Mouse (Mus musculus): ENCODE measurements around the gene Ggt6.

- TF ChIP-seq ZC3H11A (IDR thresholded peaks at IDR 0.05; ENCODE audit: borderline replicate concordance, low read depth, low read length) (no peak), HCFC1 (IDR thresholded peaks at IDR 0.05; ENCODE audit: borderline replicate concordance, insufficient read depth, low read length) (no peak)
Measured at GRCm38 (mm10) chr11:72395652-72396051, 39.7 kb upstream of the Ggt6 start.
